Mouse (Mus musculus): ENCODE measurements at regions not wholly inside any gene's neighbourhood (a gene's known extent, or its start where the extent isn't known, plus 50 kb on each side); places are given as distances from the start of the nearest gene placed in this dataset.

GRCm38 (mm10) chr8:116422826-116423225, 81.9 kb upstream of the Dynlrb2 start:
- Histone ChIP-seq H3K4me3 (ENCODE audit: control insufficient read depth in 1 of 2, insufficient read depth in 1 of 2, low read depth in 2 of 2, low read length in 2 of 2) (no peak overlapping the region), H3K27ac (ENCODE audit: control insufficient read depth, low read depth, low read length) (no peak overlapping the region), H3K36me3 (ENCODE audit: control insufficient read depth in 1 of 2, insufficient read depth in 2 of 2, low read length in 2 of 2) (no peaks in the 10 kb centered on the region), H3K9ac (ENCODE audit: control insufficient read depth, low read depth, low read length, poor library complexity, severe bottlenecking) (no peak overlapping the region), H3K9me3 (replicated peaks; ENCODE audit: insufficient read depth, low read length) (no peaks in the 10 kb centered on the region), H3K27me3 (ENCODE audit: control insufficient read depth in 1 of 2, insufficient read depth in 2 of 2, low read length in 2 of 2) (no peaks in the 10 kb centered on the region), H3K79me2 (ENCODE audit: control insufficient read depth, insufficient read depth, low read length, poor library complexity) (no peaks in the 10 kb centered on the region), H3K4me1 (ENCODE audit: control insufficient read depth in 1 of 2, insufficient read depth in 2 of 2, low read length in 2 of 2) (no peaks in the 10 kb centered on the region)
- no peak for DNase-seq (ENCODE audit: low read depth, low spot score)
- TF ChIP-seq NRF1 (IDR thresholded peaks at IDR 0.05; ENCODE audit: insufficient read depth, low read depth, low read length, poor library complexity, severe bottlenecking) (no peak), MYC (IDR thresholded peaks at IDR 0.05; ENCODE audit: low read depth, low read length) (no peak), MEF2A (IDR thresholded peaks at IDR 0.05; ENCODE audit: extremely low read depth, insufficient replicate concordance, low read depth, low read length, poor library complexity, severe bottlenecking) (no peak), RCOR1 (IDR thresholded peaks at IDR 0.05; ENCODE audit: low read depth, low read length) (no peak), E2F4 (IDR thresholded peaks at IDR 0.05; ENCODE audit: borderline replicate concordance, low read depth, low read length) (no peak), TAL1 (IDR thresholded peaks at IDR 0.05; ENCODE audit: low read length) (no peak), MAX (IDR thresholded peaks at IDR 0.05; ENCODE audit: low read length) (no peak), USF2 (IDR thresholded peaks at IDR 0.05; ENCODE audit: borderline replicate concordance in 1 of 2, insufficient read depth in 1 of 2, low read depth in 1 of 2, low read length in 2 of 2) (no peak), HCFC1 (IDR thresholded peaks at IDR 0.05; ENCODE audit: low read depth, low read length) (no peak), CHD1 (IDR thresholded peaks at IDR 0.05; ENCODE audit: low read depth, low read length) (no peak), GATA1 (IDR thresholded peaks at IDR 0.05; ENCODE audit: low read depth, low read length) (no peak), TBP (IDR thresholded peaks at IDR 0.05; ENCODE audit: low read depth, low read length) (no peak), BHLHE40 (IDR thresholded peaks at IDR 0.05; ENCODE audit: borderline replicate concordance, low read depth, low read length) (no peak), RAD21 (IDR thresholded peaks at IDR 0.05; ENCODE audit: low read depth, low read length) (no peak), MAFK (IDR thresholded peaks at IDR 0.05; ENCODE audit: borderline replicate concordance, low read depth, low read length) (no peak), MXI1 (IDR thresholded peaks at IDR 0.05; ENCODE audit: low read depth, low read length) (no peak), MYB (IDR thresholded peaks at IDR 0.05; ENCODE audit: low read depth, low read length) (no peak), SMC3 (IDR thresholded peaks at IDR 0.05; ENCODE audit: low read depth, low read length) (no peak), POLR2AphosphoS2 (IDR thresholded peaks at IDR 0.05; ENCODE audit: low read length) (no peak)

- no peak for DNase-seq (ENCODE audit: low read depth, low spot score)
- Histone ChIP-seq H3K4me3 (ENCODE audit: control insufficient read depth in 1 of 2, insufficient read depth in 1 of 2, low read depth in 2 of 2, low read length in 2 of 2) (no peak overlapping the region), H3K79me2 (ENCODE audit: control insufficient read depth, insufficient read depth, low read length, poor library complexity) (no peaks in the 10 kb centered on the region), H3K27me3 (ENCODE audit: control insufficient read depth in 1 of 2, insufficient read depth in 2 of 2, low read length in 2 of 2) (no peaks in the 10 kb centered on the region), H3K36me3 (ENCODE audit: control insufficient read depth in 1 of 2, insufficient read depth in 2 of 2, low read length in 2 of 2) (no peaks in the 10 kb centered on the region), H3K4me1 (ENCODE audit: control insufficient read depth in 1 of 2, insufficient read depth in 2 of 2, low read length in 2 of 2) (no peaks in the 10 kb centered on the region), H3K27ac (ENCODE audit: control insufficient read depth, low read depth, low read length) (no peak overlapping the region), H3K9ac (ENCODE audit: control insufficient read depth, low read depth, low read length, poor library complexity, severe bottlenecking) (no peak overlapping the region), H3K9me3 (replicated peaks; ENCODE audit: insufficient read depth, low read length) (no peaks in the 10 kb centered on the region)
- no peak for TF ChIP-seq GABPA (IDR thresholded peaks at IDR 0.05; ENCODE audit: low read depth, low read length)
- TF ChIP-seq MXI1 (IDR thresholded peaks at IDR 0.05; ENCODE audit: low read depth, low read length): no peak
- no peak for TF ChIP-seq MAZ (IDR thresholded peaks at IDR 0.05; ENCODE audit: low read depth, low read length)
- TF ChIP-seq MYC (IDR thresholded peaks at IDR 0.05; ENCODE audit: low read depth, low read length): no peak
- no peak for TF ChIP-seq CHD2 (IDR thresholded peaks at IDR 0.05; ENCODE audit: low read length)
- no peak for TF ChIP-seq POLR2A (IDR thresholded peaks at IDR 0.05; ENCODE audit: control insufficient read depth in 1 of 2, insufficient read depth in 1 of 2, low read depth in 1 of 2, low read length in 2 of 2, poor library complexity in 1 of 2)
- TF ChIP-seq MAX (IDR thresholded peaks at IDR 0.05; ENCODE audit: low read length): no peak
- TF ChIP-seq EP300 (IDR thresholded peaks at IDR 0.05; ENCODE audit: low read depth in 1 of 2, low read length in 2 of 2): no peak
- no peak for TF ChIP-seq ETS1 (IDR thresholded peaks at IDR 0.05; ENCODE audit: low read depth, low read length)
- no peak for TF ChIP-seq ELF1 (IDR thresholded peaks at IDR 0.05; ENCODE audit: low read depth, low read length)
- no peak for TF ChIP-seq NRF1 (IDR thresholded peaks at IDR 0.05; ENCODE audit: insufficient read depth, low read depth, low read length, poor library complexity, severe bottlenecking)
- TF ChIP-seq ZMIZ1 (IDR thresholded peaks at IDR 0.05; ENCODE audit: low read depth, low read length): no peak
- TF ChIP-seq TBP (IDR thresholded peaks at IDR 0.05; ENCODE audit: low read depth, low read length): no peak
- no peak for TF ChIP-seq SIN3A (IDR thresholded peaks at IDR 0.05; ENCODE audit: low read length)
- TF ChIP-seq TCF12 (IDR thresholded peaks at IDR 0.05; ENCODE audit: low read depth, low read length): no peak
- no peak for TF ChIP-seq GATA1 (IDR thresholded peaks at IDR 0.05; ENCODE audit: low read depth, low read length)
Measured at GRCm38 (mm10) chr8:116412703-116413102, 92.1 kb upstream of the Dynlrb2 start.

Data from MEL (cell line).